ENCODE assay signal across 8 mouse cellular contexts in genomic region chr2:73925089-73925488, GRCm38 (mm10). TPM values are rescaled to one million over a fixed set of nuclear protein-coding genes. Genes with fewer than 3 reads are reported as not detected.
DNase-seq lines count a peak whose midpoint lies in the region; TF ChIP-seq lines count a peak whose summit lies in the region.

No protein-coding gene starts in this region.

- peak; percentile 80 for DNase-seq in 3T3-L1 (ENCODE audit: low read depth, low spot score)
- DNase-seq in adrenal gland, adult 2 months, result peak; percentile 81
- peak; percentile 19 for DNase-seq in embryo, embryonic 9.5 days (ENCODE audit: extremely low spot score)
- DNase-seq in heart, embryonic 10.5 days (ENCODE audit: low spot score), result peak; percentile 82
- peak; percentile 89 to 92 for DNase-seq in kidney, postnatal 4 days
- no peak for DNase-seq in lung, adult 2 months
- DNase-seq in ovary, postnatal 10 days (ENCODE audit: low spot score), result peak; percentile 18
- DNase-seq in B cell, adult 2 months, result no peak

- H3K4me1 ChIP-seq in heart, embryonic 10.5 days, result no peaks in the 10 kb centered on the region
- H3K4me1 ChIP-seq in lung, adult 2 months (ENCODE audit: control insufficient read depth, insufficient read depth, low read length), result no peaks in the 10 kb centered on the region

- no peak overlapping the region for H3K27ac ChIP-seq in heart, embryonic 10.5 days

- TF ChIP-seq CTCF in lung, adult 2 months (IDR thresholded peaks at IDR 0.05; ENCODE audit: insufficient read depth, low read length), result 0 out of 2 replicates have a peak, but pooled peaks have one; percentile 9

- H3K36me3 ChIP-seq in heart, embryonic 10.5 days, result no peaks in the 10 kb centered on the region

- no peak for TF ChIP-seq POLR2A in lung, adult 2 months (IDR thresholded peaks at IDR 0.05; ENCODE audit: borderline replicate concordance, extremely low read depth, low read depth, low read length)

- 25% methylated on average over 5 of the region's 5 CpGs for WGBS in heart, embryonic 10.5 days
- WGBS in lung, adult 2 months, result 15% methylated on average over 5 of the region's 5 CpGs

- H3K4me3 ChIP-seq in heart, embryonic 10.5 days, result no peak overlapping the region
- H3K4me3 ChIP-seq in lung, adult 2 months (replicated peaks; ENCODE audit: extremely low read depth, low read depth, low read length), result no peak overlapping the region

- H3K27me3 ChIP-seq in heart, embryonic 10.5 days (ENCODE audit: insufficient read depth, poor library complexity, severe bottlenecking), result no peaks in the 10 kb centered on the region

- H3K9me3 ChIP-seq in heart, embryonic 10.5 days, result no peaks in the 10 kb centered on the region

RNA-seq across cellular contexts. Expression of gene Atp5g3, which starts 14.0 kb away (rescaled TPM):
- 100 to 1,000 TPM; 595 to 604 TPM for total RNA-seq in adrenal gland, adult 2 months (2021)
- 410 and 524 TPM in 2 replicates for polyA plus RNA-seq in adrenal gland, adult 2 months (2012; rRNA removed)
- 1,281 and 1,775 TPM in 2 replicates for polyA plus RNA-seq in heart, embryonic 10.5 days (2016; fragmentation: Nextera tagmentation; extraction: Ambion mirVana)
- 227 and 232 TPM in 2 replicates for polyA plus RNA-seq in lung, adult 2 months (2012; rRNA removed)

RNA-seq across cellular contexts. Expression of gene Atf2, which starts 32.6 kb away (rescaled TPM):
- 10 to 100 TPM; 73.3 to 94.2 TPM for total RNA-seq in adrenal gland, adult 2 months (2021)
- 5.0 and 7.7 TPM in 2 replicates for polyA plus RNA-seq in adrenal gland, adult 2 months (2012; rRNA removed)
- polyA plus RNA-seq in heart, embryonic 10.5 days (2016; fragmentation: Nextera tagmentation; extraction: Ambion mirVana), result 48.8 and 58.2 TPM in 2 replicates
- 10.3 and 11.9 TPM in 2 replicates for polyA plus RNA-seq in lung, adult 2 months (2012; rRNA removed)

Comparison
In these comparisons a context has a peak if more than half of its experiments do, and no peak if none do; other contexts are left out.
1. DNase-seq: peak in 3T3-L1 (single experiment), adrenal gland, adult 2 months (single experiment), embryo, embryonic 9.5 days (single experiment), heart, embryonic 10.5 days (single experiment), kidney, postnatal 4 days (2 of 2) and ovary, postnatal 10 days (single experiment); none in lung, adult 2 months (single experiment) and B cell, adult 2 months (0 of 2).